Mouse (Mus musculus): ENCODE measurements at regions not wholly inside any gene's neighbourhood (a gene's known extent, or its start where the extent isn't known, plus 50 kb on each side); places are given as distances from the start of the nearest gene placed in this dataset.

GRCm38 (mm10) chr6:49893113-49893512 is 70.6 kb downstream of the Npy start:
- no peak for DNase-seq (ENCODE audit: low spot score)

- no peak for DNase-seq (ENCODE audit: low spot score)
Measured at GRCm38 (mm10) chr6:49899146-49899545, 76.6 kb downstream of the Npy start.

DNA sequence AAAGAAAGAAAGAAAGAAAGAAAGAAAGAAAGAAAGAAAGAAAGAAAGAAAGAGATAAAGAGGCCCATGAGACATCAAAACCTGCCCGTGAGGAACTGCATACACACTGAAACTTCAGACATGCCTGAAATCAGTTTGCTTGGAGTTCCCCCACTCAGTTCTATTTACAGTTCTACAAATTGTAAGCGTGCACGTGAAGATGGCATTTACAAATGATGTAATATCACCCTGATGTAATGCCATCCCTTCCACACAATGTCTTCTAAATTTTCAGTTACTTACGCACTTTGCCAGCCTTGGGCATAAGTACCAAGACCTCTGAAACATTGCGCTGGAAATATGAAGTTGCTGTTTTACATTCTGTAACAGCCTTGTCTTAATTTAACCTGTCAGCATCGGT is 79.0 kb downstream of the Npy start:
- DNase-seq (ENCODE audit: low spot score), result no peak

GRCm38 (mm10) chr6:49904001-49904400 is 81.5 kb downstream of the Npy start:
- DNase-seq (ENCODE audit: low spot score), result no peak

DNA sequence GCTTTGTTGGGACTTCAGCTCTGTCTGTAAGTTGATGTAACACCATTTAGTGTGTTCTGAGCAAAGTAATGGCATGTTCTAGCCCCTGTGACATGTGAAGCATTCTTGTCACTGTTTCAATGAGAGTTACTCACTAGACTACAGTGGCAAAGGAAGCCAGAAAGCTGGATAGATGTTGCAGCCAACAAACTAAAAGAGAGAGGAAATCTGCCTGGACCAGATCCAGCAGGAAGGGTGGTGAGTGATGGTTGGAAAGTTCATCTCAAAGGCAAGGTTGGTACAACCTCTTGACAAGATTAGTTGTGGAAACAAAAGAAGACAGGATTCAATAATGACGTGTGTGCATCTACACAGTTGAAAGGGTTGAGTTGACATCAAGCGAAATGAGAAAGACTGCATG is 83.9 kb downstream of the Npy start:
- no peak for DNase-seq (ENCODE audit: low spot score)

GRCm38 (mm10) chr6:49919089-49919812 is 96.7 kb downstream of the Npy start:
- no peak for DNase-seq (ENCODE audit: low spot score)

- DNase-seq (ENCODE audit: low spot score), result no peak
Measured at GRCm38 (mm10) chr6:49919813-49920170, 97.3 kb downstream of the Npy start.

DNA sequence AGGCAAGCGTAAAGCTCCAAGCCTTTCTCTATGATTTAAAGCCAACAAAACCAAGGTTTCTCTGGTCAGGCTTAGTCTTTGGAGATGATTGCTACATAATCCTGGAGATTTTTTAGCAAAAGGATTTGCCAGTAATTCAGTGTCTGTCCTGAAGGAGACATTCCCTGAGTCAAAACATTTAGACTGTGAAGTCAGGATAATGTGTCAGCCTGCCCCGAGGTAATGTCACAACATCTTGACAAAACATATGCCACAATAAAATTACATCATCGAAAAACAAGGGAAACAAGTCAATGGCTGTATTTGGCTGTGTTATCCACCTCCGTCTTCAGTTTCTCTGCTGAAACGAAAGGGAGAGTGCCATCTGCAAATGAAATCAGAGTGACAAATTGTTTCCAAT is 101.8 kb downstream of the Npy start:
- DNase-seq (ENCODE audit: low spot score), result no peak

DNA sequence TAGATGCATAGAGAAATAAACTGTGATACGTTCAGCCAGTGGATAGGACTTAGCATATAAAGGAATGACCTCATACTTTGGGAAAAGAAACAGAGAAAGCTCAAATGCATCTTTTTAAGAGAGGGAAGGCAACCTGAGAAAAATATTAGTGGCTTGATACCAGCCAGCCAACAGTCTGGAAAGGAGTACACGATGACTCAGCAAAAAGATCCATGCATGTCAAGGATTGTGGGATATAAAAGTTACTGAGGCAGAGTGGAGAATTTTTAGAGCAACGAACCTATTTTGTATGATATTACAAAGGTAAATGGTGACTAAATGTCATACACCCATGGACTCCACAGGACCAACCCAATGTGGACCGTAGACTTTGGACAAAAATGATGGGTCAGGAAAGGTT is 105.6 kb downstream of the Npy start:
- DNase-seq (ENCODE audit: low spot score), result no peak

- no peak for DNase-seq (ENCODE audit: low spot score)
Measured at GRCm38 (mm10) chr6:49930104-49930503, 107.6 kb downstream of the Npy start.

DNA sequence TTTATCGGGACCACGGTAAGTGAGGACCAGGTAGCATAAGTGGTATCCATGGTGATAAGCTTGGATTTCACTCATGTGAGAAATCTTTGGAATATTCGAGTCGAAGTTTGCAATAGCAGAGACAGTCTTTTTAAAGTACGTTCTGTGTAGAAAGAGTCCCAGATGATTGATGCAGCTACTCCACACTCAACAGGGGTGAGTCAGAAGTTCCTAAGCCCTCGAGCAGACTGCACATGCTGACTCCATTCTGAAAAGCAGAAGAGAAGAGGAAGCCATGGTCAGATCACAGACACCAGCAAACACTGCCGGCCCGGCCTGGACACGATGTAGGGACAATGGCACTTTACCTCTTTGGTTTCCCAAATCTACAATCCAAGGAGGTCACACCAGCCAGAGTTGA is 120.6 kb downstream of the Npy start:
- DNase-seq (ENCODE audit: low spot score), result no peak

DNA sequence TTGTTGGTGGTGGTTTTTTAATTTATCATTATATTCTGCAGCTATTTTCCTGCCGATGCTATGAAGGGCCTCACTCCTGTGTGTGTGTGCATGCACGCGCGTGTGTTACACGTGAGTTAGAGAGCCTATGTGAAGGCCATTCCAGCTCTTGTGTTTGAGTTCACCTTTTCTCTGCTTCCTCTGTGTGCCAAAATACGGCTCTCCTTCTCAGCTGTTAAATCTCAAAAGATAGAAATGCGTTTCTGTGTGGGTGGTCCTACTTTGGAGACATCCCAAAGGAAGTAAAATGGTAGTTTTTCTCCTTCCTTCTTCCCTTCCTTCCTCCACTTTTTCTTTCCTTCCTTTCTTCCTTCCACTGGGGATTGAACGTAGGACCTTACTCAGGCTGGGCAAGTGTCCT is 136.4 kb downstream of the Npy start:
- DNase-seq (ENCODE audit: low spot score), result no peak

GRCm38 (mm10) chr6:49961166-49961565 is 138.7 kb downstream of the Npy start:
- no peak for DNase-seq (ENCODE audit: low spot score)

- peak; percentile 46 for DNase-seq (ENCODE audit: low spot score)
Measured at GRCm38 (mm10) chr6:49965944-49966545, 143.5 kb downstream of the Npy start.

DNA sequence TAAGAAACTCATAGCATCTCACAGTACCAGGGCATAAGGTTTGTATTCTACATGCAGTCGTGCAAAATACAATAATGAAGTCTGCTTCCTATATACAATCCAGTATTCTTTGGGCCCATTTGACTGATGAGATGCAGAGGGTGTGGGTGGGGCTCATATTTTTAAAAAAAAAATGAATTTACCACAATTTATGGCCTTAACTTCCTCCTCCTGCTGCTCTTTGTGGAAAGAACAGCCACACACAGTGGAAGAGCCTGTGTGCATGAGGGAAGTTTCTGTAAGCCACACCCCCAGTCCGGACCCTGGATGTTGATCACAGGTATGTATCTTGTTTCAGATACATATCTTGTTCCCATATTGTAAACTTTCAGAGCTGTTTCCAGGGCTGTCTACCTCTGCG is 143.5 kb upstream of the Mpp6 start:
- DNase-seq (ENCODE audit: low spot score), result no peak

- DNase-seq (ENCODE audit: low spot score), result no peak
Measured at GRCm38 (mm10) chr6:49973258-49973865, 136.7 kb upstream of the Mpp6 start.

GRCm38 (mm10) chr6:49977783-49978182 is 132.3 kb upstream of the Mpp6 start:
- no peak for DNase-seq (ENCODE audit: low spot score)

GRCm38 (mm10) chr6:49983740-49984139 is 126.3 kb upstream of the Mpp6 start:
- no peak for DNase-seq (ENCODE audit: low spot score)

DNA sequence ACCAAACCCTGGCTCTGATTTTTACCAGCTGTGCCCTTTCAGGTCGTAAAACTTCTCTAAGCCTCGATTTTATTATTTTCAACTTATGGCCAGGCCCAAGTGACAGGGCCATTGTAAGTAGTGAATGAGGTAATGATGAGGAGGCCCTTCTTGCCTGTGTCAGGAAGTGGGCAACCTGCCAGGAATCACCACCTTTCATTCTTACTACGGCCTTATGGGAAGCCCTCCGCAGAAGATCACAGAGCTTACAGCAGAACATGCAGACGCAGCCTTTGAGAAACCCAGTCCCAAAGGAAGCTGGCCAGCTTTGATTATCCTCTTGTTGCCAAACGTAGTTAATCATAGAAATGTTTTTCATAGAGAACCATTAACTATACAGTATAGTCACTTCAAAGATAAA is 124.9 kb upstream of the Mpp6 start:
- no peak for DNase-seq (ENCODE audit: low spot score)

DNA sequence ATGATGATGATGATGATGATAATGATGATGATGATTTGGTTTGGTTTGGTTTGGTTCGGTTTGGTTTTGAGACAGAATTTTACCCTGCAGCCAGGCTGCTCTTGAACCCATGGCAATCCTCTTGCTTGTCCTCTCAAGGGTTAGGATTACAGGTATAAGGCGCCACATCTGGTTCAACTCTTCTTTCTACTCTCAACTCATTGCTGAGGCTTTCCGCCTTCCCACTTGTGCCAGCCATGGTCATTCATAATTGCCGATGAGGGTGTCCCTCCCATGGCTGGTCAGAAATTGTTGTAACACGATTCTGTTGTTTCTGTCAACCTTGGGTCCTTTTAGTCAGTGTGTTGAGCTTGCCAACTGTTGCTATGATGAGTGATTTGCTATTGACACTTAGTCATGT is 122.9 kb upstream of the Mpp6 start:
- no peak for DNase-seq (ENCODE audit: low spot score)

- no peak for DNase-seq (ENCODE audit: low spot score)
Measured at GRCm38 (mm10) chr6:49987541-49988210, 122.4 kb upstream of the Mpp6 start.

DNA sequence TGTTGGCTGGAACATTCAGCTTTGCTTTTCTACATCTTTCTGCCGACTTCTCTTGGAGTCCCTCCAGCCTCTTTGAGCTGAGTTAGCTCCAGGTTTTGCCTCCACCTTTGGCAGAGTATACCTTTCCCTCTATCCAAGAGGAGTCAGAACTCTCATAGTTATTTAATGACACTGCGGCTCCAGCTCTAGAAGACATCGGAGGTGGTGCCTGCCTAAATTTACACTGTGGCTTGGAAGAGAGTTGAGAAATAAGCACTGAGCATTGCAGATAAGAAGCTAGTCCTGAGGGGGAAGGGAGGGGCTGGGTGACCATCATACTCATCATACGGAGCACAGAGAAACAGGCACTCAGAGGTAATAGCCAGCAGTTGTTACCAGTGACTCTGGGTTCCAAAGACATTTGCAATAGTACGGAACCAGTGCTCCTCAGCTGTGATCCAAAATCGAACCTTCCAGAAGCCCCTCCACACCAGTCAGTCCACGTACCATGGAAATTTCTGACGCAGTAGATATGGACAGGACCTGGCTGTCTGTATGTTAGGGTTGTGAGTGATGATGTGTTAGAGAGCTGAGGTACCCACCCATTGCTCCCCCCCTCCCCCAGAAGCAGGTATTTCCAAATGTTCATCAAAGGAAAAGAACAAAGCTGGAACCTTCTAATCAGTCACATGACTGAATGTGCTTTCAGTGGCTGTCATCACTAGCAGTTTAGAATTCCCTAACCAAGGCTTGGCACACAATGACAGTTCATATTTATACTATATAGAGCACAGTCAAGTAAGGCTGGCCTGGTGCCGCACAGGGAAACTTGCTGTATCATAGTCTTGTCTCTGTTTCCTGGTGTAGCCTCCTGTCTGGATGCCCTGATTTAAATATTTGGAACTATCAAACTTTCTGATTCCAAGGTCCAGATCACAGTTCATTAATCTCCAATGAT is 120.2 kb upstream of the Mpp6 start:
- DNase-seq (ENCODE audit: low spot score), result no peak

Data from testis, postnatal 10 days (tissue).